In genomic region chr9:36768156-36769047, GRCm38 (mm10) we compare ENCODE assay signal across 8 mouse cellular contexts. TPM values are rescaled to one million over a fixed set of nuclear protein-coding genes. Genes with fewer than 3 reads are reported as not detected.
DNase-seq lines count a peak whose midpoint lies in the region; ATAC-seq lines count a peak whose summit lies in the region.

No protein-coding gene starts in this region.

- H3K9me3 ChIP-seq in forebrain, embryonic 16.5 days (ENCODE audit: control insufficient read depth, low read length), result no peaks in the 10 kb centered on the region
- H3K9me3 ChIP-seq in hindbrain, embryonic 15.5 days, result no peaks in the 10 kb centered on the region
- no peaks in the 10 kb centered on the region for H3K9me3 ChIP-seq in liver, embryonic 16.5 days (replicated peaks; ENCODE audit: control insufficient read depth, low read length)

- 13% methylated on average over 25 of the region's 25 CpGs for WGBS in forebrain, embryonic 16.5 days
- WGBS in hindbrain, embryonic 15.5 days, result 15% methylated on average over 25 of the region's 25 CpGs
- 4% methylated on average over 25 of the region's 25 CpGs for WGBS in liver, embryonic 16.5 days (ENCODE audit: insufficient replicate concordance)

- peaks cover 16% of the 10 kb centered on the region for H3K4me1 ChIP-seq in forebrain, embryonic 16.5 days (replicated peaks; ENCODE audit: control insufficient read depth, insufficient read depth, low read length)
- H3K4me1 ChIP-seq in hindbrain, embryonic 15.5 days (replicated peaks), result peaks cover 25% of the 10 kb centered on the region
- H3K4me1 ChIP-seq in liver, embryonic 16.5 days (ENCODE audit: control insufficient read depth, low read depth, low read length), result peaks cover 15% of the 10 kb centered on the region

- H3K27me3 ChIP-seq in forebrain, embryonic 16.5 days (replicated peaks; ENCODE audit: control insufficient read depth, insufficient read depth, low read length), result no peaks in the 10 kb centered on the region
- no peaks in the 10 kb centered on the region for H3K27me3 ChIP-seq in hindbrain, embryonic 15.5 days
- H3K27me3 ChIP-seq in liver, embryonic 16.5 days (ENCODE audit: control insufficient read depth, insufficient read depth, low read depth, low read length), result no peaks in the 10 kb centered on the region

- peak overlapping the region; percentile 88 for H3K4me3 ChIP-seq in forebrain, embryonic 16.5 days (replicated peaks; ENCODE audit: low read length)
- peak overlapping the region; percentile 89 for H3K4me3 ChIP-seq in hindbrain, embryonic 15.5 days
- peak overlapping the region; percentile 89 for H3K4me3 ChIP-seq in liver, embryonic 16.5 days (ENCODE audit: low read depth, low read length)

- peak overlapping the region; percentile 80 for H3K4me2 ChIP-seq in forebrain, embryonic 16.5 days (ENCODE audit: low read length)
- H3K4me2 ChIP-seq in hindbrain, embryonic 15.5 days, result peak overlapping the region; percentile 84
- H3K4me2 ChIP-seq in liver, embryonic 16.5 days (ENCODE audit: low read depth, low read length), result peak overlapping the region; percentile 81

- peak overlapping the region; percentile 75 for H3K9ac ChIP-seq in forebrain, embryonic 16.5 days (replicated peaks; ENCODE audit: low read depth, low read length)
- peak overlapping the region; percentile 73 for H3K9ac ChIP-seq in hindbrain, embryonic 15.5 days
- H3K9ac ChIP-seq in liver, embryonic 16.5 days (ENCODE audit: low read depth, low read length), result peak overlapping the region; percentile 71

- H3K27ac ChIP-seq in forebrain, embryonic 16.5 days (ENCODE audit: low read length), result peak overlapping the region; percentile 84
- H3K27ac ChIP-seq in hindbrain, embryonic 15.5 days (replicated peaks), result peak overlapping the region; percentile 88
- H3K27ac ChIP-seq in liver, embryonic 16.5 days (ENCODE audit: low read length), result peak overlapping the region; percentile 94

- peak; percentile 1; the same call in 1 of the 2 replicates for ATAC-seq in forebrain, embryonic 16.5 days
- peak; percentile 2; the same call in 1 of the 2 replicates for ATAC-seq in hindbrain, embryonic 15.5 days (ENCODE audit: low FRiP score, low read depth)
- ATAC-seq in liver, embryonic 16.5 days (ENCODE audit: low read depth), result peak; percentile 19

- peak; percentile 38 for DNase-seq in lung, adult 18-20 months
- no peak for DNase-seq in lung, postnatal 25 days (ENCODE audit: low spot score)
- DNase-seq in c-Kit-negative CD71-positive TER-119-positive erythroid progenitor cells, embryonic 14.5 days (ENCODE audit: low read depth, low spot score), result peak; percentile 36
- peak; percentile 64 to 69 for DNase-seq in right cerebral cortex, postnatal 10 days (ENCODE audit: low spot score in 2 of 2)
- peak; percentile 31 to 60 for DNase-seq in urinary bladder, postnatal 4 days (ENCODE audit: low spot score in 2 of 2)

- peaks cover 4% of the 10 kb centered on the region for H3K36me3 ChIP-seq in forebrain, embryonic 16.5 days (ENCODE audit: control insufficient read depth, insufficient read depth)
- H3K36me3 ChIP-seq in hindbrain, embryonic 15.5 days, result peaks cover 11% of the 10 kb centered on the region; the same call in 1 of the 2 replicates
- peaks cover 6% of the 10 kb centered on the region for H3K36me3 ChIP-seq in liver, embryonic 16.5 days (ENCODE audit: control insufficient read depth, insufficient read depth)

RNA-seq across cellular contexts. Expression of gene Stt3a, which starts 0.9 kb away (rescaled TPM):
- polyA plus RNA-seq in forebrain, embryonic 16.5 days (2015; fragmentation: Nextera tagmentation; extraction: Ambion mirVana), result 104 and 108 TPM in 2 replicates
- 92.2 and 102 TPM in 2 replicates for polyA plus RNA-seq in hindbrain, embryonic 15.5 days (2015; fragmentation: Nextera tagmentation; extraction: Ambion mirVana)
- polyA plus RNA-seq in liver, embryonic 16.5 days (2015; fragmentation: Nextera tagmentation; extraction: Ambion mirVana), result 192 and 201 TPM in 2 replicates

RNA-seq across cellular contexts. Expression of gene Ei24, which starts 28.8 kb away (rescaled TPM):
- polyA plus RNA-seq in forebrain, embryonic 16.5 days (2015; fragmentation: Nextera tagmentation; extraction: Ambion mirVana), result 125 TPM in 2 replicates
- polyA plus RNA-seq in hindbrain, embryonic 15.5 days (2015; fragmentation: Nextera tagmentation; extraction: Ambion mirVana), result 116 and 124 TPM in 2 replicates
- polyA plus RNA-seq in liver, embryonic 16.5 days (2015; fragmentation: Nextera tagmentation; extraction: Ambion mirVana), result 25.3 and 26.2 TPM in 2 replicates

RNA-seq across cellular contexts. Expression of gene Chek1, which starts 41.5 kb away (rescaled TPM):
- polyA plus RNA-seq in forebrain, embryonic 16.5 days (2015; fragmentation: Nextera tagmentation; extraction: Ambion mirVana), result 13.6 and 18.5 TPM in 2 replicates
- 10.2 and 11.5 TPM in 2 replicates for polyA plus RNA-seq in hindbrain, embryonic 15.5 days (2015; fragmentation: Nextera tagmentation; extraction: Ambion mirVana)
- polyA plus RNA-seq in liver, embryonic 16.5 days (2015; fragmentation: Nextera tagmentation; extraction: Ambion mirVana), result 15.3 and 15.6 TPM in 2 replicates

RNA-seq across cellular contexts. Expression of gene Fez1, which starts 53.3 kb away (rescaled TPM):
- 715 and 751 TPM in 2 replicates for polyA plus RNA-seq in forebrain, embryonic 16.5 days (2015; fragmentation: Nextera tagmentation; extraction: Ambion mirVana)
- polyA plus RNA-seq in hindbrain, embryonic 15.5 days (2015; fragmentation: Nextera tagmentation; extraction: Ambion mirVana), result 533 and 554 TPM in 2 replicates
- 0.08 and 0.12 TPM in 2 replicates for polyA plus RNA-seq in liver, embryonic 16.5 days (2015; fragmentation: Nextera tagmentation; extraction: Ambion mirVana)
